Mouse (Mus musculus): ENCODE measurements around the gene Kif3b.
"Not testable (repeated sequence)": the region's sequence is repeated elsewhere in the genome, so short reads cannot be mapped to it uniquely, and the experiment has no call there.

Gene Kif3b

GRCm38 (mm10) chr2:153345454-153346220, 54.4 kb downstream of the Kif3b start, which contains the start of gene Asxl1:
Gene Asxl1, plus strand, starts transcription at chr2:153345829.
- peak; percentile 96 for DNase-seq (ENCODE audit: extremely low read depth, low read depth)

DNA sequence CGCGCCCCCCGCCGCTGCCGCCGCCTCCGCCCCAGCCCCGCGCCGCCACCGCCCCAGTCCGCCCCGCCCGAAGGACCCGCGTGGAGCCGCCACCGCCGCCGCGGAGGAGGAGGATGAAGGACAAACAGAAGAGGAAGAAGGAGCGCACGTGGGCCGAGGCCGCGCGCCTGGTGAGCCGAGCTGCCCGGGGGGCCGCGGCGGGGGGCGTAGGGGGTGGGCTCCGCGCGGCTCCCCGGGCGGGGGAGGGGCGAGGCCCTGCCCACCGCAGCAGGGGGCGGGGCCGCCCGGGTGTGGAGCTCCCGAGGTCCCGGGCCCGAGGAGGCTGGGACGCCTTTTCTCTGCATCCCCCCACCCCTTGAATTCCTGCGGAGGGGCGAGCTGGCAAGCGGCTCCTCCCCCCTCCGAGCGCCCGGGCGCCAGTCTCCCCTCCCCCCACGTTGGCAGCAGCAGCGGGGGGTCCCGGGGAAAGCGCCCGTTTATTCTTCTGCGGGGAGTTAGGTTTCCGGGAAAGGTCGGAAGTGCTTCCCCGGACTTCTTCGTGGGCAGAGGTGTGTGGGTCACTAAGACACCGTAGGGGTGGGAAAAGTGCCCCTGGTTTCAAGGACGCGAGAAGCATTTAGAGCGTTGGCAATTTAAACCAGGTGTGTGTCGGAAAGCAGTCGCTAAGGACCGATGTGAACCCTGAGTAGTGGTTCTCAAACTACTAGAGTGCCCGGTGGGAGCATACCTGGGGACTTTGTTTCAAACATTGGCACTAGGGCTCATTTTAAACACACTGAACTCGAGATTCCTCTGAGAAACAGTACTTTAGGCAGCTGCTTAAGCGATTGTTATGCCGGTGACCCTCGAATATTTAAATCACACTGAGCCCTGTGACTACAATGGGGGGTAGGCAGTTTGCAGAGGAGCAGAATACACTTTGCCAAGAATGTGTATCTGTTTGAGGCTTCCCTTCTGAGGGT, 55.3 kb downstream of the Kif3b start:
- DNase-seq (ENCODE audit: extremely low read depth, low read depth): no peak

DNA sequence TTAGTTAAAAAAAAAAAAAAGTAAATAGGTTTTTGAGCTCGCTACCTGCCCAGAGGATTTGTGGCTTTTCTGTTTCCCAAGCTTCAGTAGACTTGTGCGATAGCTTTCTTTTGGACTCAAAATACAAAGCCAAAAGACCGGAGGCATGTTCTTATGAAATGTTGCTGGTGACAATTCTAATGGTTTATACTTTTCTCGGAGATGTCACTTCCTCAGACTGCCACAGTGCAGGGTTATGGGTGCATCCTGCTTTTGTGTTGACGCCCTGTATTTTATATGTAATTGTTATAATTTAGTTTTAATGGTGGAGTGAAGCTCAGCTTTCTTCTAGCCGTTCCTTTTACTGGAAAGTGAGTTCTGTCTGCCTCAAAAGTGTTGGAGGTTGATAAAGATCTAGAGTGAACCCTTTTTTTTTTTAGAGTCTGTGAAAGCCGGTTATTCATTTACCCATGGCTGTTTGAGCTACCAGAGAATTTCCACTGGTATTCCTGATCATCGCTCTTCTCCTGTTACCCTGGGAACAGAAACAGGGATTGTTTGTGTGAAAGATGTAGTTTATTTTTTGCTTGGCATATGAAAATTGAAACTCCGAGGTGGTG, 56.1 kb downstream of the Kif3b start:
- DNase-seq (ENCODE audit: extremely low read depth, low read depth): no peak

DNA sequence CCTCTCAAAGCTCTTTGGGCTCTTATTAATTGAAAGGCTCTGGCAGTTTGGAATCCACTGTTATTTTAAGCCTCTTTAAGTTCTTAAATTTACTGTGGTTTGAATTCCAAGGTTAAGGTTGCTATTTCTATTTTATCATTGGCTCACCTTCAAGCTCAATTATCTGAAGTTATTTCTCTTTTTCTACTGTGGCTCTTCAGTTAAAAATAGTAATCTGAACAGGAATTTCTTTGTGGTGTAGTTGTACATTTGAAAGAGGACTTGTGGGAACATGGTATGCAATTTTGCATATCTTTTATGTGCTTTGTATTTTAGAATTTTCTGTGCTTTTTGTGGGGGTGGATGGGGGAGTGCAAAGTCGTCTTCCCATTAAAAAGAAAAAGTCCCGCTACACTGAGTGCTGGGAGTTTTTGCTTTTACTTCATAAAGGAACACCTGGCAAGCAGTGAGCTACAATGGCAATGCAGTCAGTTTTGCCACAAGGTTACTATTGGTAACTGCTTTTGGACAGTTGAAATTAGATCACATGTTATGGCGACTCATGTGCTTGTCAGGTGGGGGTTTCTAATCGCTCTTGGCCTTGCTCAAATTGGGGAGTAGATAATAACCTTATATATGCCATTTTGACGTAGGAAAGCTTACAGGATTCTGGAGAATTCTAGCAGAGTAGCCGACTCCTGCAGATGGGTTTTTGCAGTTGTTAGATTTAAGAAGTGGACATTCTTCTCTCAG, 57.1 kb downstream of the Kif3b start:
- no peak for DNase-seq (ENCODE audit: extremely low read depth, low read depth)

DNA sequence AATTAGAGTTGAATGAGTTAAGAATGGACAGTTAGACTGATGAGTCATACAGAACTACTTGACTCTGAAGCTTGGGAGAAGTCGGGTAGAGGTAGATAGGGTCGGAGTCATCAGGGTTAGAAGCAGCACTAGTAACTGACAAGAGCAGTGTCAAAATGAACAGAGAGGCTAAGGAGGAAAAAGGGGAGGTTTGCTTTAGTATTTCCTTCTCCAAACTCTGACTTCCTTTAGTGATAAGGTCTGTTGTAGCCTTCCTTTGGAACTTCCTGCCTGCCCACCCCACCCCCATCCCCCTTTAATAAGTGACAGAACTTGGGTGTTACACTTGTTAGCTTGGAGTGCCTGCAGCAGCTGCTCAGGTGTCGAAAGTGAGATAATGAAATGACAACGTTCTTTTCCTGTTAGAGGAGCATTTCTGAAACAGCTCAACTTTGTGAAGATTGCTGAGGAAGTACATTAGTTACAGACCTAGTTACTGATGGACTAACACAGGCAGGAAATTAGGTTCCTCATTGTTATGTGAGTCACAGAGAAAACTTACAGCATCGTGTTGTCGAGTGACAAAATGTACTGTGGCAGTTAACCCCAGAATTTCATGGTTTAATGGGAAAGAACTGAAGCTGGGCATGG, 59.5 kb downstream of the Kif3b start:
- peak; percentile 94 for DNase-seq (ENCODE audit: extremely low read depth, low read depth)

- no peak for DNase-seq (ENCODE audit: extremely low read depth, low read depth)
Measured at GRCm38 (mm10) chr2:153354648-153355047, 63.4 kb downstream of the Kif3b start.

GRCm38 (mm10) chr2:153356784-153357183, 65.6 kb downstream of the Kif3b start:
- DNase-seq (ENCODE audit: extremely low read depth, low read depth): no peak

GRCm38 (mm10) chr2:153361101-153361710, 70.0 kb downstream of the Kif3b start:
- no peak for DNase-seq (ENCODE audit: extremely low read depth, low read depth)

GRCm38 (mm10) chr2:153364531-153364930, 73.3 kb downstream of the Kif3b start:
- DNase-seq (ENCODE audit: extremely low read depth, low read depth): not testable (repeated sequence)

GRCm38 (mm10) chr2:153370871-153371270, 79.7 kb downstream of the Kif3b start:
- no peak for DNase-seq (ENCODE audit: extremely low read depth, low read depth)

DNA sequence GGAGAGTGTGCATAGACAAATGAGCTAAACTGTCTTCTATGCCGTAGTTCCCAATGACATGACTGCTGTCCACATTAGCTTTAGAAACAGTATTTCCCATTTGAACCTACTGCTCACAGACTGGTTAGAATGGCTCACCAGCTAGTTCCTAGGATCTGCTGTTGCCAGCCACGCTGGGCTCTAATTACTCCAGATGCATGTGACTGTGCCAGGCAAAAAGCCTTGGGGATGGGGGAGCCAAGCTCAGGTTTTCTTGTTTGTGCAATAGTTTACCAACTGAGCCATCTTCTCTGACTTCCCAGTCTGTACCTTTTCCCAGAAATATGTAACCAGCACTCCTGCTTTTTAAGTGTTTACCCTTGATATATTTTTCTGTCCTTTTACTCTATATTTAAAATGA, 84.2 kb downstream of the Kif3b start:
- no peak for DNase-seq (ENCODE audit: extremely low read depth, low read depth)

DNA sequence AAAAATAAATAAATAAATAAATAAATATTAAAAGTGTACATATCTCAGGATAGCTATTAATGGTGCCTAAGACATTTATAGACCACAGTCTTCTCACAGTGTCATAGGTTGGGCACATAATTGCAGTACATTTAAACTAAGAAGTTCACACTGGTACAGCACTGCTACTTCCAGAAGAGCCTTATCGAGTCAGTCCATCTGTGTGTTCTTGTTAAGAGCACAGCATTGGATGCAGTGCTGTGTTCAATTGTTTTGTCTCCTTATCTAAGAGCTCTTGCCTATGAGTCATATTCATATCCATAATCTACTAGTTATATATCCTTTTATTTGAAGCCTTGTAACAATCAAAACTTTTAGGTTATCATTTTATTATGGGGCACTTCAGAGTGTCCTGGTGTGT, 89.3 kb downstream of the Kif3b start:
- no peak for DNase-seq (ENCODE audit: extremely low read depth, low read depth)
